Mouse (Mus musculus) kidney, adult 11 months (tissue): ENCODE data around the gene Tmco4.
A peak's percentile ranks its signal among the peaks of the same experiment; 100 is the strongest.

ENCODE experiments used
- DNase-seq: peaks from one replicate; pipeline ENCODE4 v3.0.0; 2022

The Tmco4 gene

DNA sequence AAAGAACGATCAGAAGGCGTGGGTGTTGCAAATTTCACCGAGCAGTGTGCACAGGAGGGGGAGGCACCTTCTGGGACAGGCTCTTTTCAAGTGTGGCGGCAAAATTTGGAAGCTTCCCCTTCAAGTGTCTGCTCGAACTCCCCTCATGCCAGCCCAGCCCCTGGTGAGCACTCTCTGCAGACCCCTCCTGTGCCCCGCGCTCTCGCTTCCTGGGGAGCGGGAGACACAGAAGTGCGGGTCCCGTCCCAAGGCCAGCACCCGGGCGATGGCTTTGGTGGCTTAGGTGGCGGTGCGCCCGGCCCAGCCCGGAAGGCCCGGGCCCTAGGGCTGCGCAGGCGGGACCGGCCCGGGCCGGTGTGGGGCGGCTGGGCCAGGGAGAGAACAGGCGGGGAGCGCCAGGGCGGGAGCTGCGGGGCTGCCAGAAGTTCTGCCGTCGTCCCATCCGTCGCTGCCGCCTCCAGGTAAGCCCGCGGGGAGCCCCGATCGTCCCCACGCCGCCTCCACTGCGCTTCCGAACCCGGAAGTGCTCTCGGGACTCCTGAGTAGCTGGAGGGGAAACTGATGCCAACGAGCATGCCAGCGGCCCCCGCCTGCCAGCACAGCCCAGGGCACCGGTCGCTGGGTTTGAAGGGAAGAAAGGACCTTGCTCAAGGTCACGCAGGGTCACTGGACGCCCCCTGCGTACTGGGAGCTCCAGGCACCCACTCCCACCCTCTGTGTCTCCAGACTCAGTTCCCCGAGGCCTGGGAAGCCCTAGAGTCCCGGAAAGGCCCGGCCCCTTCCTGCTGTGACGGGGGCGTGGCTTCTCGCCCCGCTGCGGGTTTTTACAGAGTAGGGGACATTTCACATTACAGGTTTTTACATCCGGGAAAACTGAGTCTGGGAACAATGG is at the start of gene Tmco4:
Gene Tmco4 (plus strand): TSS at position 62 of the 892 bp plus-strand sequence.
- peak; percentile 80 for DNase-seq

DNA sequence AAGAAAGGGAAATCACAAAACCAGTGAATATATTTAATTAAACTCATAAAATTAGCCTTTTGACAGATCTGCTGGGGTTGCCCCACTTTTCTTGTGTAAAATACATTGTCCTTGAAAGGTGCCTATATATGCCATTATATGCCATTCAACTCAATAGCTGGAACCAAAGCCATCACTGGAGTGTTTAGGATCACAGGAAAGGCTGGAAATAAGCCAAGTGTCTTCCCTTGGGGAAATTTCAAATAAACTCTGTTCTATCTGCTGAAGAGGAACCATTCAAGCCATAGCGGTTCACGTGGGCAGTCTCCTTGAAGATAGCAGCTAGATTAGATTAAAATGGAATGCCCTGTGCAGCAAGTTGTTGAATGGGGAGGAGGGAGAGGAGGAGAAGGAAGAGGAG is 47.1 kb upstream of the Tmco4 start:
- DNase-seq = no peak

GRCm38 (mm10) chr4:138933862-138934261 is 38.8 kb upstream of the Tmco4 start:
- DNase-seq = no peak

DNA sequence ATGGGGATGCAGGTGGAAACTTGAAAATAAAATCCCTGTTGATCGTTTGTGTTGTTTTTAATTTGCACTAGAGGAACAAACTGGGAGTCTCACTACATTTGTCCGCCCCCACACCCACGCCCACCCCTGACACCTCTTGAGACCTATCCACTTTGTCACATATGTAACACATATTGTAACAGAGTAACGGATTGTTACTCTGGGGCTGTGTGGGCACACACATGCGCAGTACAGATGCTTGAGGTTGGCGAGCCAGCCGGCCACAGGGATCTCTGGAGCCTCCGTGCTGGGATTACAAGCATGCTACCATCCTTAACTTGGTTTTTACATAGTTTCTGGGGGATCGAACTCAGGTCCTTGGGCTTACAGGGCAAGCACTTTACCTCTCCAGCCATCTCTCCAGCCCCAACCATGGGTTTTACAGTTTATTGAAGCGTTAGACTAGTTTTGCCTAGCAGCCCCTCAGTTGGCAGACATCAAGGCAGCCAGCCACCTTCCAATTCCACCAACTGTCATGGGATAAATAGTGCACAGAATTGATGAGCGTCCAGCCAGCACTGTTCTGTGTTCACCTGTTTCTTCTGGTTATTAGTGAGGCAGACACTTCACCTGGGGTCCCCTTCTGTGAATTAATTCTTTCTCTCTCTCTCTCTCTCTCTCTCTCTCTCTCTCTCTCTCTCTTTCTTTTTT is 38.1 kb upstream of the Tmco4 start:
- DNase-seq = no peak

DNA sequence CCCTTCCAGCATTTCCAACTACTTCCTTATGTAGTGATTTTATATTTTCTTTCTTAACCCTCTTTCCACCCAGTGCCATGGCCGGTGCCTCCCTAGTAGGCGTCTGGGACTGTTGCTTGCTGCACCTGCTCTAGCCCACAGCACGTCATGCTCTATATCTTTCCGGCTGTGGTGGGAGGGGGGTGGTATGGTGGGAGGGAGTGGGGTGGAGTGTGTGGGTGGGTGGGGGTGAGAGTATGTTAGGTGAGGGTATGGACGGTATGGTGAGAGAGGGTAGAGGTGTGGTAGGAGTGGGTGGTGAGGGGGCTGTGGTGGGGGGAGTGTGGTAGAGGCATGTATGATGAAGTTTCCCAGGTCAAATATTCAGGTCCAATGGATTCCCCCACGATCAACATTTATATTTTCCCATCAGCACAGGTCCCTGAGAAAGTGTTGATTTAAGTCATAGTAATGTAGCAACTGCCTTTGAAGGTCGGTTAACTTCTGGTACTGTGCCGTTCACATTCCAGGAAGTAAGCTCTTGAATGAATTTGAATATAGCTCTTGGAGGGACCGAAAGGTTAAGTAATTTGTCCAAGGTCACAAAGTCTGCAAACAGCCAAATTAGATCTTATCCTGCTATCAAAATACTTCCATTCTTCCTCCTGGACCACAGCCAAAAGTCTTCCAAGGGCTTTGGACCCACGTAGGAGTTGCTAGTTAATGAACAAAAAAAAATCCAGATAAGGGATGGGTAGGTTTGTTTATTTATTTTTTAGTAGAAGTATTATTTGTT is 34.0 kb upstream of the Tmco4 start:
- peak; percentile 46 for DNase-seq

DNA sequence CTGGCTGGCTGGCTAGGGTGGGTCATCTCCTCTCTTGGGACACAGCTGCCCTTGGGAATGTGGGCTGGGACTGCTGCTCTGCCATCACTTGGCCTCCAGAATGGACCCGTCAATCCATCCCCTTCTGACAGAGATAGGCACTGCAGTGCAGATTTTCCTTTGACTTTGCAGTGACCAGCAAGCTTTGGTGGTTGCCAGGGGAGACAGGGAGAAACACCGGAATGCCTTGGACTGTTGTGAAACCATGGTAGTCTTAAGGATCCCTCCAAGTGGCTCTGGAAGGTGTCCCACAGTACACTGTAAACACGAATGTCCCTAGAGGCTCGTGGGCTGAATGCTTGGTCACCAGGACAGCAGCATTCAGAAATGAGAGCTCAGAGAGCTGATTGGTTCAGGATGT is 33.2 kb upstream of the Tmco4 start:
- DNase-seq = no peak

DNA sequence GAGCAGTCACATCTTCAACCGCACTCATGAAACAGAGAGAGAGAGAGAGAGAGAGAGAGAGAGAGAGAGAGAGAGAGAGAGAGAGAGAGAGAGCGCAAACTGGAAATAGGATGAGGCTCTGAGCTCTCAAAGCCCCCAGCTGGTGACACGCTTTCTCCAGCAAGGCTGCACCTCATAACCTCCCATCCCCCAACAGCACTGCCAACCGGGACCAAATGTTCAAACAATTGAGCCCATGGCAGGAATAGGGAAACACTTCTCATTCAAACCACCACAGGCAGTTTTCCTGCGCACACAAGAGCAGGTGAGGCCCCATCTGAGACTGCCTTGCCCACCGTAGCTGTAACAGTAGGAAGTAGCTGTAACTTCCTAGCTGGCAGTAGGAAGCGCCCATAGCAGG is 31.3 kb upstream of the Tmco4 start:
- DNase-seq = no peak

DNA sequence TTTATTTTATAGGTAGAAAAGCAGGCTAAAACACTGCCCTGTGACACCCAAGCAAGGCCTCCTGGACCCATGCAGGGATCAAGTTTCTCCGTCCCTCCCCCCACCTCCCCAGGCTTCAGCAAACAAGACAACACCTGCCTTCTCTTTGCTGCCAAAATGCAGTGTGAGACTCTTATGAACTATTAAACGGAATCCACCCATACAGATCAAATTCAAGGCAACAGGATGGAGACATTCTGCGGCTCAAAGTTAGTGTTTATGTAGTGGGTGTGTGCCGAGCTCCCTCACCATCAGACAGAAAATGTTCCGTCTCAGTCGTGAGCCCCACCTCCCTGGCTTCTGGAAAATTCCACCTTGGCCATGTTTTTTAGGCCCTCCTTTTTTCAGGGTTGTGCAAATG is 30.7 kb upstream of the Tmco4 start:
- no peak for DNase-seq

DNA sequence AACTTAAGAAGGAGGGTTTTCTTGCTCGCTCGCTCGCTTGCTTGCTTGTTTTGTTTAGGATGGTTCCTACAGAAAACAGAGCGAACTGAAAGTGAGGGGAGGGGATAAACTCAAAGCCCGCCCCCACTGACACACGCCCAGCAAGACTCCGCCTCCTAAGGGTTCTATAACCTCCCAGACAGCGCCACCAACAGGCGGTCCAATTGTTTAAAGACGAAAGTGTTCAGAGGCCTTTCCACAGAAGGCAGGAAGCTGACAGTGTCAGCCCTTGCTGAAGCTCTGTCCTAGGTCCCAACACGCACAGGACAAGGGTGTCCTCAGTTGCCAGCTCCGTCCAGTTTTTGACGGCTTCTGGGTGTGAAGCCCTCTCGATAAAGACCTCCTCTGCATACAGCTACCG is 29.0 kb upstream of the Tmco4 start:
- DNase-seq = peak; percentile 73

DNA sequence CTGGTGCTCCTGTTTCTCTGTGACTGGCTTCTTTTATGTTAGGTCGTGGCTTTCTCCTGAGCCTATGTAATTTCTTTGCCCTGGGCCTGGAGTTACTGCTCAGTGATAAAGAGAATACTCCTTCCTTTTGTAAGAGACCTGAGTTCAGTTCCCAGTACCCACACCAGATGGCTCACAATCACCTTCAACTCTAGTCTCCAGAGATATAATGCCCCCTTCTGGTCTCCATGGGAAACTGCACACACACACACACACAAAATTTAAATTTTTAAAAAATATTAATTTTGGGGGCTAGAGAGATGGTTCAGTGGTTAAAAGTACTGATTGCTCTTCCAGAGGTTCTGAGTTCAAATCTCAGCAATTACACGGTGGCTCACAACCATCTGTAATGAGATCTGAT is 24.4 kb upstream of the Tmco4 start:
- DNase-seq = no peak

GRCm38 (mm10) chr4:138958612-138959011 is 14.1 kb upstream of the Tmco4 start:
- DNase-seq = no peak

GRCm38 (mm10) chr4:138959120-138959519 is 13.6 kb upstream of the Tmco4 start:
- no peak for DNase-seq

- peak; percentile 67 for DNase-seq
Measured at GRCm38 (mm10) chr4:138959926-138960325, 12.8 kb upstream of the Tmco4 start.

GRCm38 (mm10) chr4:138962719-138963118 is 10.0 kb upstream of the Tmco4 start:
- DNase-seq = no peak

DNA sequence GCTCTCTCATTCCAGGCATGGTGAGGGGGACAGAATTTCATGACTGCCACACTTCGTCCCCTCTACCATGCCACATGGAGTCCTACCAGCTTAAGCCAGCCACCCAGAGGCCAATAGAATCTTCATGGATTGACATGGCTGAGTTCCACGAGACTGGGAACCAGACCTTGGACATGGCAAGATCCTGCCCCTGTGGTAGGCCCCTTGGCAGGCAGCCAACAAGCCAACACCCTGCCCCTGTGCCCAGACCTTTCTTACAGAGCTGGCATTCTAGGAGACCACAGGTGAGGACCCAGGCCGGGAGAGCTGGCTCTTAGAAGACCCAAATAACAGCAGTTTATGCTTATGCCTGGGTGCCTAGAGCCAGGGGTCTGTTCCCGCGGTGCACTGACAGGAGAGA is 6.8 kb upstream of the Tmco4 start:
- DNase-seq = peak; percentile 57

DNA sequence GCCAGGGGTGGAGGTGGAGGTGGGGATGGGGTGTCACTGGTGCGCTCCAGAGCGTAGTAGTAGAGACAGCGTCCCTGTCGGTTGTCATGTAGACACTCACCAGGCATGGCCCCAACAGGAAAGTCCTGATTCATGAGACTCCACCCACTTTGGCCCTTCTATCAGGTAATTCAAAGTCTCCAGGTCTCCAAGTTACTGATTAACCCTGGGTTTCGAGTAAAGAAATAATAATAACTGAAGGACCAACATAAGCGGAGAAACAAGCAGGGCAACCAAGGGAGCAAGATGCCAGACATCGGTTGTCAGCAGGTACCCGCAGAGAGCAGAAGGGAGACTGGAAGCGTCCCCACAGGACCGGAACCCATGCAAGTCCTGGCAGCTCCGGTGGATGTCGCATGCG is 5.8 kb upstream of the Tmco4 start, which contains the start of gene Rnf186:
Gene Rnf186 (plus strand): TSS at position 247 of the 400 bp plus-strand sequence.
- peak; percentile 89 for DNase-seq

DNA sequence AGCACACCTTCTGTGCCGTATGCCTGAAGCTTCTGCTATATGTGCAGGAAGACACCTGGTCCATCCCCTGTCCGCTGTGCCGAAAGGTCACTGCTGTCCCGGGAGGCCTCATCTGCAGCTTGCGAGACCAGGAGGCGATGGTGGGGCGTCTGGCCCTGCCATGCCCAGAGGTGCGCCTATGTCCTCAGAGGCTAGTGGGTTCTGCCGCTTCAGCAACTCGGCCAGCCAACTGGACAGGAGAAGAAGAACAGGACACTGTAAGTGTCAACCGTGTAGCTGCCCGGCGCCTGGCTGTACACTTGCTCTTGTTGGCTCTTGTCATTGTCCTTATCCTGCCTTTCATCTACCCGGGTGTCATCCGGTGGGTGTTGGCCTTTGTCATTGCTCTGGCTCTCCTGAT is 5.2 kb upstream of the Tmco4 start:
- DNase-seq = peak; percentile 48

DNA sequence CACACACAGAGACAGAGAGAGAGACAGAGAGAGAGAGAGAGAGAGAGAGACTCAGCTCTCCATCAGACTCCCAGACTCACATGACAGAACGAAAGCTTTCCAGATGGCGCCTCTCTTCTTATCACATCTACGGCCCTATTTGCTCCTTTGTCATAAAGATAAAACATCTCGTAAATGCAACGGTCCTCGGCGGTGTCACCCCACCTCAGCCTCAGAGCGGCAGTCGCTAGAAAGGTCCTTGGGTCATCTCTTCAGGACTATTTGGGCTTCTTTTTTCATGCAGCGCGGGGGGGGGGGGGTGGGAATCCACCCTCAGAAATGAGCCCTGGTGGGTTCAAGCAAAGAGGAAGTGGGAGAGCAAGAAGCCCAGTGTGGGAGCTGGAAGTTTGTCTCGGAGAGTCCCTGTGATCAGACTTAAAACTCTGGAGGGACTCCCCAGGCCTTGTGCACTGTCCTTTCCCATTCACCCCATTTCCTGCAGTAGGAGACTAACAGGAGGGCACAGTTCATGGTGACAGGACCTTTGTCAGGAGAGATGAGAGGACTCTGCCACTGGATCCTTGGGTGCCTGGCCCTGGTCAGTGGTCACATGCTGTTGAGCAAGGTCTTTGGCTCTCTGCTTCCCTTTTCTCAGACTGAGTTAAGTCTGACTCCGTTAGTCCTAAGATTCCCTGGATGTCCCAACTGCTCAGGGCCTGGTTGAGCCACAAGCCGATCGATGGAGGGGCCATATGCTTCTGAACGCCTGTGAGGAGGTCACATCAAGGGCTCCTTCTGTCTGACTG is 3.7 kb upstream of the Tmco4 start:
- DNase-seq = peak; percentile 44

GRCm38 (mm10) chr4:138969736-138970135 is 3.0 kb upstream of the Tmco4 start:
- DNase-seq = no peak

DNA sequence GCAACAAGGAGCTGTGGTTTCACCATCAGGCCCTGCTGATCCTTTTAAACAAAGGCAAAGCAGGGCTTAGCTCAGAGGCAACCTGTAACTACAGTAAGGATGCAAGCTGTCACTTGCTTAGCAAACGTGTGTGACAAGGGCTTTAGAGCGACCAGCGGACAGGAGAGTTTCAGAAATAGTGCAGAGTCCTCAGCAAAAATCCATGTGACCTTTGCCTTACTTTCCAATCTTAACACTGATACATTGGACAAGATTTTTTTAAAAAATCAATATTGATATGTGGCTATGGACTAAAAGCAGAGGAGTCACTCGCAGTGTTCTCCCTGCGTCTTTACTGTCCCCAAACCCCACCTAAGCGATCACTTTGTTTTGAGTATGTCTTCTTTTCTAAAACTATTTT is 1.3 kb upstream of the Tmco4 start:
- DNase-seq = no peak

GRCm38 (mm10) chr4:138972139-138972826 is 405 bp upstream of the Tmco4 start:
- DNase-seq = peak; percentile 87

GRCm38 (mm10) chr4:138973719-138974115 is 1.0 kb downstream of the Tmco4 start:
- no peak for DNase-seq
